Mouse (Mus musculus): ENCODE results near the gene Zfyve9.

GRCm38 (mm10) chr4:108610935-108611334 lies 169.7 kb downstream of the Zfyve9 start:
- TF ChIP-seq CTCF (IDR thresholded peaks at IDR 0.05) (no peak), POLR2A (IDR thresholded peaks at IDR 0.05; ENCODE audit: insufficient read depth, low read depth, low read length) (no peak)
